Mouse (Mus musculus) cerebellum, adult 18-20 months (tissue): ENCODE results near the gene Dusp28.

Source experiments
- DNase-seq, 2 experiments: peaks; one replicate each; pipeline ENCODE4 v3.0.0; 2021

Dusp28 gene

GRCm38 (mm10) chr1:92943219-92943989 lies 36.6 kb downstream of the Dusp28 start:
- no peak for DNase-seq

- DNase-seq: no peak
These were observed 41.2 kb downstream of the Dusp28 start for GRCm38 (mm10) chr1:92947966-92948365.

- DNase-seq: no peak
These were observed 42.6 kb downstream of the Dusp28 start for GRCm38 (mm10) chr1:92949426-92949825.

- DNase-seq: no peak
These were observed 43.8 kb downstream of the Dusp28 start, which contains the start of gene Gpr35 for GRCm38 (mm10) chr1:92950607-92951006. Gene Gpr35 (plus strand): TSS chr1:92950865.

- no peak for DNase-seq
These were observed 46.9 kb downstream of the Dusp28 start for GRCm38 (mm10) chr1:92953641-92954040.

- DNase-seq: peak; percentile 68 to 76
These were observed 50.0 kb downstream of the Dusp28 start for GRCm38 (mm10) chr1:92956571-92957335.
